Mouse (Mus musculus) kidney, adult 2 months (tissue): ENCODE results near the gene 2310050C09Rik. TPM values are rescaled to one million over a fixed set of nuclear protein-coding genes. Genes with fewer than 3 reads are reported as not detected.

Experiments used
- DNase-seq: peaks from one replicate; pipeline ENCODE4 v3.0.0; 2021
- H3K27ac ChIP-seq: fragments of 200-500 bp; 2 replicates; pipeline ENCODE4 v1.5.1; 2012; ENCODE audit warnings: low read depth, low read length, control low read depth, inconsistent platforms; ENCODE audit not compliant: insufficient read depth
- H3K27me3 ChIP-seq: fragments of 200-500 bp; replicated peaks from 2 replicates; pipeline ENCODE4 v1.6.1; 2012; ENCODE audit warnings: mild to moderate bottlenecking, moderate library complexity, low read length, inconsistent platforms; ENCODE audit not compliant: control insufficient read depth, insufficient read depth
- H3K36me3 ChIP-seq: fragments of 200-500 bp; 2 replicates; pipeline ENCODE4 v1.6.1; 2012; ENCODE audit warnings: mild to moderate bottlenecking, moderate library complexity, low read length, inconsistent platforms; ENCODE audit not compliant: control insufficient read depth, insufficient read depth
- H3K4me1 ChIP-seq: fragments of 200-500 bp; 2 replicates; pipeline ENCODE4 v1.6.1; 2011; ENCODE audit warnings: low read length; ENCODE audit not compliant: control insufficient read depth, insufficient read depth
- H3K4me3 ChIP-seq: fragments of 200-500 bp; 2 replicates; pipeline ENCODE4 v1.5.1; 2011; ENCODE audit warnings: mild to moderate bottlenecking, low read depth, low read length, control low read depth; ENCODE audit not compliant: insufficient read depth
- CTCF ChIP-seq: fragments of 200-500 bp; conservative IDR thresholded peaks from 2 replicates; pipeline ENCODE4 v1.5.1; 2011; ENCODE audit warnings: low read depth, mild to moderate bottlenecking, control low read depth, low read length, moderate library complexity, mixed read lengths; ENCODE audit not compliant: insufficient read depth, insufficient read length
- POLR2A ChIP-seq: fragments of 200-500 bp; IDR thresholded peaks from one replicate; pipeline ENCODE4 v1.6.1; 2011; ENCODE audit warnings: low read depth, low read length, control low read depth
- WGBS: fragments of 180-500 bp; shearing (Covaris S2); methylation state at CpG from one replicate; pipeline ENCODE4 v1.1.7; 2018; 5-methylcytosine and 5-hydroxymethylcytosine counted together
- polyA plus RNA-seq: library from polyadenylated mRNA; depleted of rRNA; stranded (reverse); fragments of >200 nt; gene quantifications from 2 replicates; pipeline ENCODE4 v1.2.3, GENCODE M21; 2012; rRNA removed

The 2310050C09Rik gene
- polyA plus RNA-seq = not detected in 2 replicates

DNA sequence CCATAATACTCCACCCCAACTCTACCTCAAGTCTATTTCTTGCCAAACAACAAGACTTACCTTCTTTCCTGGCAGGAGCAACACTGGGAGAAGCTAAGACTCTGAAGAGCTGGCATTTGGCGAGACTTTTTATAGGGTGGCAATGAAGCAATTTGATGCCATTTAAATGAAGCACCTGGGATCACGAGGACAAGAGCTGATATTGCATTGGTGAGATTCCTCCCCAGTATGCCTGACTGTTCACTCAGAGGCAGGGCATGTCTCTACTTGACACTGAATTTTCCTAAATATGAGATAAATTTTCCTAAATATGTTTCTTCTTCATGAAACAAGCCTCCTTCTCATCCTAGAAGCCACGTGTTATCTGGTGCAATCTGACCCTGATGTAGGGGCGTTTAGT is at the start of gene 2310050C09Rik:
2310050C09Rik (minus strand) TSS at position 101 of the 400 bp plus-strand sequence.
- no peak within 1 kb of the TSS for H3K4me3 ChIP-seq
- TF ChIP-seq CTCF (no peak), POLR2A (no peak)
- no peaks in the 10 kb centered on the region for H3K36me3 ChIP-seq
- no peak for DNase-seq
- no peaks in the 10 kb centered on the region; the same call in 1 of the 2 replicates for H3K27me3 ChIP-seq
- no peak within 1 kb of the TSS for H3K27ac ChIP-seq
- H3K4me1 ChIP-seq = no peaks in the 10 kb centered on the region
- WGBS = 59% methylated on average over 4 of the region's 4 CpGs

- TF ChIP-seq POLR2A (no peak), CTCF (peak; percentile 63)
- H3K4me1 ChIP-seq = no peaks in the 10 kb centered on the region
- no peak overlapping the region for H3K4me3 ChIP-seq
- 18% methylated on average over 4 of the region's 4 CpGs for WGBS
- H3K36me3 ChIP-seq = no peaks in the 10 kb centered on the region
- H3K27ac ChIP-seq = no peak overlapping the region
- no peaks in the 10 kb centered on the region for H3K27me3 ChIP-seq
- peak; percentile 17 for DNase-seq
These were observed 37.6 kb upstream of the 2310050C09Rik start for GRCm38 (mm10) chr3:92907571-92907970.

GRCm38 (mm10) chr3:92905182-92905581 is 35.2 kb upstream of the 2310050C09Rik start:
- H3K36me3 ChIP-seq = no peaks in the 10 kb centered on the region
- H3K27me3 ChIP-seq = no peaks in the 10 kb centered on the region
- TF ChIP-seq CTCF (no peak), POLR2A (no peak)
- 34% methylated on average over 3 of the region's 3 CpGs for WGBS
- H3K27ac ChIP-seq = no peak overlapping the region
- H3K4me1 ChIP-seq = no peaks in the 10 kb centered on the region
- no peak overlapping the region for H3K4me3 ChIP-seq
- no peak for DNase-seq

- no peak overlapping the region for H3K27ac ChIP-seq
- 24% methylated on average over 4 of the region's 4 CpGs for whole genome bisulfite sequencing
These were observed 33.6 kb upstream of the 2310050C09Rik start for GRCm38 (mm10) chr3:92903640-92904039.

GRCm38 (mm10) chr3:92902992-92903391 is 33.0 kb upstream of the 2310050C09Rik start:
- Histone ChIP-seq H3K27me3 (no peaks in the 10 kb centered on the region), H3K4me3 (no peak overlapping the region), H3K36me3 (no peaks in the 10 kb centered on the region), H3K4me1 (no peaks in the 10 kb centered on the region), H3K27ac (no peak overlapping the region)
- peak; percentile 56 for TF ChIP-seq CTCF
- no peak for TF ChIP-seq POLR2A
- whole genome bisulfite sequencing = 21% methylated on average over 3 of the region's 3 CpGs
- DNase-seq = peak; percentile 33

More at GRCm38 (mm10) chr3:92903640-92904039, 33.6 kb upstream of the 2310050C09Rik start:
- no peak for DNase-seq
- H3K4me3 ChIP-seq = no peak overlapping the region
- no peaks in the 10 kb centered on the region for H3K4me1 ChIP-seq
- H3K27me3 ChIP-seq = no peaks in the 10 kb centered on the region
- TF ChIP-seq CTCF = no peak
- no peak for TF ChIP-seq POLR2A
- H3K36me3 ChIP-seq = no peaks in the 10 kb centered on the region

DNA sequence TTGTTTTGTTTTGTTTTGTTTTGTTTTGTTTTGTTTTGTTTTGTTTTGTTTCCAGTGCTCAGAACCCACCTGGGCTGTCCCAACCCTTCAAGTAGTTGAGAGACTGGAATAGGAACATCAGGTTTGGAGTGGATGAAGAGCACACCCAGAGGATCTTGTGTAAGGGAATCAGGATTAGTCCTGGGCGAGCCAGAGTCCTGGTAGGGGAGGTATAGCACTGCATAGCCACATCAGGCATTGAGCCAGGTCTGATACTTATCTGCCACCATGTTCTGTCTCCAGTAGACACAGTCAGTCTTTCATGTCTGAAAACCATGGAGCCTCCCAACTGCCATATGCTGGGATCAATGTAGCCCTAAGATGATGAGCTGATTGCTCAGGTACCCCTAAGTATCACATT is 24.5 kb upstream of the 2310050C09Rik start:
- Histone ChIP-seq H3K36me3 (no peaks in the 10 kb centered on the region), H3K27me3 (no peaks in the 10 kb centered on the region), H3K27ac (no peak overlapping the region), H3K4me3 (no peak overlapping the region), H3K4me1 (no peaks in the 10 kb centered on the region)
- 53% methylated on average over 1 of the region's 1 CpGs for WGBS
- no peak for TF ChIP-seq CTCF
- TF ChIP-seq POLR2A = no peak
- DNase-seq = no peak

DNA sequence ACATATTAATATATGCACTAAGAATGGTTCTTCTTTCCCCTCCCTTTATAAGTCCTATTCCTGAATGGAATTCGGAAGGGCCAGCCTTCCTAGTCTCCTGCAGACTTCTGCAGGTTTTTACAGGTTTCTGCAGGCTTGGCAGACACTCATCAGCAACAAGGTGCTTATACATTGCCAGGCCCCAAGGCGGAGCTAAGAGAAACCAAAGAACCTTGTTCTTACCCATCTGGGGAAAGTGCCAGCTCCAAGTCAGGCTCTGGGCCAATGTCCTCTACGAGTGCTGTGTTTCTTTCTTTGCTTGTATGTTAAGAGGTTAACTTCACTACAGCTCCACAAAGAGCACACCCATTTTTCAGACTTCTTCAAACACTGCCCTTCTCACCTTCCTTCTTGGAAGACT is 24.0 kb upstream of the 2310050C09Rik start:
- H3K27me3 ChIP-seq = no peaks in the 10 kb centered on the region
- no peaks in the 10 kb centered on the region for H3K4me1 ChIP-seq
- peak; percentile 77 for DNase-seq
- TF ChIP-seq POLR2A (no peak), CTCF (no peak)
- 27% methylated on average over 3 of the region's 3 CpGs for WGBS
- no peak overlapping the region for H3K4me3 ChIP-seq
- H3K27ac ChIP-seq = no peak overlapping the region
- no peaks in the 10 kb centered on the region for H3K36me3 ChIP-seq

- H3K36me3 ChIP-seq = no peaks in the 10 kb centered on the region
- no peak for DNase-seq
- H3K27me3 ChIP-seq = no peaks in the 10 kb centered on the region; the same call in 1 of the 2 replicates
- no peak overlapping the region for H3K27ac ChIP-seq
- H3K4me1 ChIP-seq = no peaks in the 10 kb centered on the region
- H3K4me3 ChIP-seq = no peak overlapping the region
- 86% methylated on average over 3 of the region's 3 CpGs for WGBS
- TF ChIP-seq POLR2A = no peak
- no peak for TF ChIP-seq CTCF
These were observed 4.2 kb upstream of the 2310050C09Rik start for GRCm38 (mm10) chr3:92874180-92874579.
